Mouse (Mus musculus): ENCODE measurements around the gene Slc5a4a. TPM values are rescaled to one million over a fixed set of nuclear protein-coding genes. Genes with fewer than 3 reads are reported as not detected.

Gene Slc5a4a
- polyA plus RNA-seq, 1 experiment: not detected

GRCm38 (mm10) chr10:76157528-76157927 lies 10.3 kb downstream of the Slc5a4a start:
- H3K27ac ChIP-seq (ENCODE audit: insufficient read depth, low read length): no peak overlapping the region
- H3K4me1 ChIP-seq (ENCODE audit: control insufficient read depth, insufficient read depth, low read length): no peaks in the 10 kb centered on the region
- no peak overlapping the region for H3K4me3 ChIP-seq (ENCODE audit: insufficient read depth, low read length)
- TF ChIP-seq CTCF (IDR thresholded peaks at IDR 0.05; ENCODE audit: extremely low read depth, insufficient read depth, low read length): no peak
- no peak for TF ChIP-seq POLR2A (IDR thresholded peaks at IDR 0.05; ENCODE audit: extremely low read depth, insufficient read depth, low read length)

- TF ChIP-seq CTCF (IDR thresholded peaks at IDR 0.05; ENCODE audit: extremely low read depth, insufficient read depth, low read length): no peak
- no peak for TF ChIP-seq POLR2A (IDR thresholded peaks at IDR 0.05; ENCODE audit: extremely low read depth, insufficient read depth, low read length)
- Histone ChIP-seq H3K4me1 (ENCODE audit: control insufficient read depth, insufficient read depth, low read length) (no peaks in the 10 kb centered on the region), H3K4me3 (ENCODE audit: insufficient read depth, low read length) (no peak overlapping the region), H3K27ac (ENCODE audit: insufficient read depth, low read length) (no peak overlapping the region)
Measured at GRCm38 (mm10) chr10:76158009-76158408, 10.8 kb downstream of the Slc5a4a start.

GRCm38 (mm10) chr10:76174899-76175298 lies 27.6 kb downstream of the Slc5a4a start:
- TF ChIP-seq POLR2A (IDR thresholded peaks at IDR 0.05; ENCODE audit: extremely low read depth, insufficient read depth, low read length): no peak
- no peak for TF ChIP-seq CTCF (IDR thresholded peaks at IDR 0.05; ENCODE audit: extremely low read depth, insufficient read depth, low read length)
- Histone ChIP-seq H3K4me1 (ENCODE audit: control insufficient read depth, insufficient read depth, low read length) (no peaks in the 10 kb centered on the region), H3K4me3 (ENCODE audit: insufficient read depth, low read length) (no peak overlapping the region), H3K27ac (ENCODE audit: insufficient read depth, low read length) (no peak overlapping the region)

GRCm38 (mm10) chr10:76185216-76185615 lies 38.0 kb downstream of the Slc5a4a start:
- TF ChIP-seq POLR2A (IDR thresholded peaks at IDR 0.05; ENCODE audit: extremely low read depth, insufficient read depth, low read length) (no peak), CTCF (IDR thresholded peaks at IDR 0.05; ENCODE audit: extremely low read depth, insufficient read depth, low read length) (no peak)
- no peaks in the 10 kb centered on the region for H3K4me1 ChIP-seq (ENCODE audit: control insufficient read depth, insufficient read depth, low read length)
- H3K4me3 ChIP-seq (ENCODE audit: insufficient read depth, low read length): no peak overlapping the region
- no peak overlapping the region for H3K27ac ChIP-seq (ENCODE audit: insufficient read depth, low read length)

- no peak overlapping the region for H3K4me3 ChIP-seq (ENCODE audit: insufficient read depth, low read length)
- no peak overlapping the region for H3K27ac ChIP-seq (ENCODE audit: insufficient read depth, low read length)
- H3K4me1 ChIP-seq (ENCODE audit: control insufficient read depth, insufficient read depth, low read length): no peaks in the 10 kb centered on the region
- TF ChIP-seq POLR2A (IDR thresholded peaks at IDR 0.05; ENCODE audit: extremely low read depth, insufficient read depth, low read length) (no peak), CTCF (IDR thresholded peaks at IDR 0.05; ENCODE audit: extremely low read depth, insufficient read depth, low read length) (no peak)
Measured at GRCm38 (mm10) chr10:76188010-76188409, 40.8 kb downstream of the Slc5a4a start.

- Histone ChIP-seq H3K4me1 (ENCODE audit: control insufficient read depth, insufficient read depth, low read length) (no peaks in the 10 kb centered on the region), H3K4me3 (ENCODE audit: insufficient read depth, low read length) (no peak overlapping the region), H3K27ac (ENCODE audit: insufficient read depth, low read length) (no peak overlapping the region)
- TF ChIP-seq POLR2A (IDR thresholded peaks at IDR 0.05; ENCODE audit: extremely low read depth, insufficient read depth, low read length) (no peak), CTCF (IDR thresholded peaks at IDR 0.05; ENCODE audit: extremely low read depth, insufficient read depth, low read length) (no peak)
Measured at GRCm38 (mm10) chr10:76201416-76201815, 54.2 kb downstream of the Slc5a4a start.

- no peaks in the 10 kb centered on the region for H3K4me1 ChIP-seq (ENCODE audit: control insufficient read depth, insufficient read depth, low read length)
Measured at GRCm38 (mm10) chr10:76201978-76202377, 54.7 kb downstream of the Slc5a4a start.

GRCm38 (mm10) chr10:76203798-76204283 lies 56.6 kb downstream of the Slc5a4a start:
- no peaks in the 10 kb centered on the region for H3K4me1 ChIP-seq (ENCODE audit: control insufficient read depth, insufficient read depth, low read length)
- H3K4me3 ChIP-seq (ENCODE audit: insufficient read depth, low read length): no peak overlapping the region
- H3K27ac ChIP-seq (ENCODE audit: insufficient read depth, low read length): no peak overlapping the region
- no peak for TF ChIP-seq POLR2A (IDR thresholded peaks at IDR 0.05; ENCODE audit: extremely low read depth, insufficient read depth, low read length)
- peak; percentile 52 for TF ChIP-seq CTCF (IDR thresholded peaks at IDR 0.05; ENCODE audit: extremely low read depth, insufficient read depth, low read length)

More at GRCm38 (mm10) chr10:76201978-76202377, 54.7 kb downstream of the Slc5a4a start:
- H3K4me3 ChIP-seq (ENCODE audit: insufficient read depth, low read length): no peak overlapping the region
- H3K27ac ChIP-seq (ENCODE audit: insufficient read depth, low read length): no peak overlapping the region
- TF ChIP-seq POLR2A (IDR thresholded peaks at IDR 0.05; ENCODE audit: extremely low read depth, insufficient read depth, low read length): no peak
- TF ChIP-seq CTCF (IDR thresholded peaks at IDR 0.05; ENCODE audit: extremely low read depth, insufficient read depth, low read length): peak; percentile 55

- Histone ChIP-seq H3K4me3 (ENCODE audit: insufficient read depth, low read length) (no peak overlapping the region), H3K27ac (ENCODE audit: insufficient read depth, low read length) (no peak overlapping the region), H3K4me1 (ENCODE audit: control insufficient read depth, insufficient read depth, low read length) (no peaks in the 10 kb centered on the region)
- TF ChIP-seq CTCF (IDR thresholded peaks at IDR 0.05; ENCODE audit: extremely low read depth, insufficient read depth, low read length) (no peak), POLR2A (IDR thresholded peaks at IDR 0.05; ENCODE audit: extremely low read depth, insufficient read depth, low read length) (no peak)
Measured at GRCm38 (mm10) chr10:76207262-76207796, 60.1 kb downstream of the Slc5a4a start.

- Histone ChIP-seq H3K4me3 (ENCODE audit: insufficient read depth, low read length) (no peak overlapping the region), H3K4me1 (ENCODE audit: control insufficient read depth, insufficient read depth, low read length) (no peaks in the 10 kb centered on the region), H3K27ac (ENCODE audit: insufficient read depth, low read length) (no peak overlapping the region)
- no peak for TF ChIP-seq CTCF (IDR thresholded peaks at IDR 0.05; ENCODE audit: extremely low read depth, insufficient read depth, low read length)
- TF ChIP-seq POLR2A (IDR thresholded peaks at IDR 0.05; ENCODE audit: extremely low read depth, insufficient read depth, low read length): no peak
Measured at GRCm38 (mm10) chr10:76209241-76209640, 62.0 kb downstream of the Slc5a4a start.
